Mouse (Mus musculus) ES-E14 (cell line): ENCODE measurements around the gene Gramd1a. TPM values are rescaled to one million over a fixed set of nuclear protein-coding genes. Genes with fewer than 3 reads are reported as not detected.

Experiments
- DNase-seq: peaks from one replicate; pipeline ENCODE4 v3.0.0-alpha.2; 2013; ENCODE audit warnings: low read depth, low spot score
- H3K27ac ChIP-seq: 2 replicates; pipeline ENCODE4 v1.5.1; 2012; ENCODE audit warnings: low read depth, mild to moderate bottlenecking, low read length, moderate library complexity, mixed read lengths; ENCODE audit not compliant: poor library complexity, insufficient read depth, severe bottlenecking
- H3K36me3 ChIP-seq: 2 replicates; pipeline ENCODE4 v1.6.1; 2012; ENCODE audit warnings: mild to moderate bottlenecking, low read length, moderate library complexity, mixed read lengths; ENCODE audit not compliant: control insufficient read depth, poor library complexity, insufficient read depth, severe bottlenecking
- H3K4me1 ChIP-seq, 2 experiments: fragments of 150-350 bp in 1 of 2; sonication (generic) in 1 of 2; 2 replicates each; pipeline ENCODE4 v1.6.1; 2012; ENCODE audit warnings: low read length in 2 of 2, mild to moderate bottlenecking in 1 of 2, mixed read lengths in 1 of 2; ENCODE audit not compliant: control insufficient read depth in 2 of 2, insufficient read depth in 2 of 2, poor library complexity in 1 of 2
- H3K4me3 ChIP-seq, 2 experiments: fragments of 150-350 bp in 1 of 2; sonication (generic) in 1 of 2; 2 replicates each; pipeline ENCODE4 v1.5.1; 2012; ENCODE audit warnings: low read length in 2 of 2, low read depth in 1 of 2, mild to moderate bottlenecking in 1 of 2, mixed read lengths in 1 of 2; ENCODE audit not compliant: insufficient read depth in 1 of 2, poor library complexity in 1 of 2, severe bottlenecking in 1 of 2
- H3K9ac ChIP-seq: 2 replicates; pipeline ENCODE4 v1.6.1; 2012; ENCODE audit warnings: low read depth, mild to moderate bottlenecking, low read length, mixed read lengths; ENCODE audit not compliant: poor library complexity, insufficient read depth, severe bottlenecking
- H3K9me3 ChIP-seq: fragments of 150-350 bp; sonication (generic); 2 replicates; pipeline ENCODE4 v1.6.1; 2012; ENCODE audit warnings: low read depth, mild to moderate bottlenecking, low read length; ENCODE audit not compliant: control insufficient read depth, insufficient read depth
- CHD2 ChIP-seq: IDR thresholded peaks from 2 replicates; pipeline ENCODE4 v1.6.1; 2014; ENCODE audit warnings: mild to moderate bottlenecking, low read depth, low read length, inconsistent platforms
- HCFC1 ChIP-seq: IDR thresholded peaks from 2 replicates; pipeline ENCODE4 v1.6.1; 2012; ENCODE audit warnings: low read length, inconsistent platforms, borderline replicate concordance; ENCODE audit not compliant: insufficient read depth
- MAFK ChIP-seq: IDR thresholded peaks from 2 replicates; pipeline ENCODE4 v1.6.1; 2014; ENCODE audit warnings: mild to moderate bottlenecking, low read depth, low read length, inconsistent platforms; ENCODE audit not compliant: insufficient read depth
- ZC3H11A ChIP-seq: IDR thresholded peaks from 2 replicates; pipeline ENCODE4 v1.6.1; 2012; ENCODE audit warnings: low read depth, mild to moderate bottlenecking, inconsistent platforms, low read length, borderline replicate concordance
- ZNF384 ChIP-seq: IDR thresholded peaks from 2 replicates; pipeline ENCODE4 v1.6.1; 2012; ENCODE audit warnings: low read depth, low read length, inconsistent platforms
- in situ Hi-C, 2 experiments: fragments of 600-800 bp; cut with MboI; formaldehyde crosslinking; loops; one replicate each; pipeline ENCODE4 v1.15.1; 2025; ENCODE audit warnings: low sequenced_read_pairs in 2 of 2, inconsistent platforms in 1 of 2; ENCODE audit not compliant: unreplicated experiment in 2 of 2
- total RNA-seq: library from RNA; depleted of rRNA; stranded (reverse); fragments of 300-350 nt; gene quantifications from 2 replicates; pipeline ENCODE4 v1.2.3, GENCODE M21; 2012; rRNA removed

Gene Gramd1a
- total RNA-seq: 44.2 and 76.2 TPM in 2 replicates

GRCm38 (mm10) chr7:31155296-31156033 is at the start of gene Gramd1a:
Gramd1a (minus strand) TSS chr7:31155896.
- no peak for DNase-seq
- H3K4me1 ChIP-seq: peaks cover 8 to 16% of the 10 kb centered on the region in 2 experiments
- in situ Hi-C loops: no loop called here
- H3K27ac ChIP-seq: peak within 1 kb of the TSS; percentile 91
- peak within 1 kb of the TSS; percentile 57; the same call in 1 of the 2 replicates for H3K9ac ChIP-seq
- H3K36me3 ChIP-seq: no peaks in the 10 kb centered on the region; the same call in 1 of the 2 replicates
- TF ChIP-seq ZNF384 (no peak), MAFK (no peak), HCFC1 (0 out of 2 replicates have a peak, but pooled peaks have one; percentile 18), CHD2 (0 out of 2 replicates have a peak, but pooled peaks have one; percentile 45), ZC3H11A (no peak)
- H3K4me3 ChIP-seq: peak within 1 kb of the TSS; percentile 49 to 61
- no peaks in the 10 kb centered on the region for H3K9me3 ChIP-seq

- Histone ChIP-seq H3K36me3 (no peaks in the 10 kb centered on the region), H3K9ac (no peak overlapping the region), H3K9me3 (no peaks in the 10 kb centered on the region), H3K27ac (no peak overlapping the region), H3K4me1 (no peaks in the 10 kb centered on the region), H3K4me3 (no peak overlapping the region)
- no peak for DNase-seq
- in situ Hi-C loops: no loop called here
- no peak for TF ChIP-seq HCFC1
- TF ChIP-seq ZNF384: no peak
- no peak for TF ChIP-seq MAFK
- no peak for TF ChIP-seq CHD2
- TF ChIP-seq ZC3H11A: no peak
Measured at GRCm38 (mm10) chr7:31195591-31196307, 40.1 kb upstream of the Gramd1a start.

- in situ Hi-C loops: no loop called here
- Histone ChIP-seq H3K36me3 (no peaks in the 10 kb centered on the region), H3K4me3 (no peak overlapping the region), H3K9ac (no peak overlapping the region), H3K9me3 (no peaks in the 10 kb centered on the region), H3K4me1 (no peaks in the 10 kb centered on the region), H3K27ac (no peak overlapping the region)
- no peak for DNase-seq
- TF ChIP-seq CHD2: no peak
- no peak for TF ChIP-seq ZC3H11A
- no peak for TF ChIP-seq MAFK
- TF ChIP-seq HCFC1: no peak
- no peak for TF ChIP-seq ZNF384
Measured at GRCm38 (mm10) chr7:31184711-31185110, 29.0 kb upstream of the Gramd1a start.

GRCm38 (mm10) chr7:31182863-31183262 is 27.2 kb upstream of the Gramd1a start:
- Histone ChIP-seq H3K27ac (no peak overlapping the region), H3K36me3 (no peaks in the 10 kb centered on the region), H3K9me3 (no peaks in the 10 kb centered on the region), H3K4me3 (no peak overlapping the region), H3K4me1 (no peaks in the 10 kb centered on the region), H3K9ac (no peak overlapping the region)
- no peak for TF ChIP-seq HCFC1
- TF ChIP-seq MAFK: no peak
- 0 out of 2 replicates have a peak, but pooled peaks have one; percentile 7 for TF ChIP-seq ZC3H11A
- in situ Hi-C loops: no loop called here
- DNase-seq: no peak
